Mouse (Mus musculus) splenic B cell, adult 2 months (primary cell): ENCODE results near the gene Npas2.

Source experiments
- DNase-seq: peaks from one replicate; pipeline ENCODE4 v3.0.0-alpha.2; 2011; ENCODE audit warnings: low read depth, low spot score
- H3K27me3 ChIP-seq: 2 replicates; pipeline ENCODE4 v1.6.1; 2012; ENCODE audit warnings: mild to moderate bottlenecking, low read length, moderate library complexity, mixed read lengths; ENCODE audit not compliant: control insufficient read depth, poor library complexity, insufficient read depth, severe bottlenecking
- H3K36me3 ChIP-seq: 2 replicates; pipeline ENCODE4 v1.6.1; 2012; ENCODE audit warnings: mild to moderate bottlenecking, low read length, moderate library complexity, mixed read lengths; ENCODE audit not compliant: control insufficient read depth, poor library complexity, insufficient read depth, severe bottlenecking

Npas2 gene

GRCm38 (mm10) chr1:39349001-39349400 is 155.5 kb downstream of the Npas2 start:
- Histone ChIP-seq H3K36me3 (no peaks in the 10 kb centered on the region), H3K27me3 (no peaks in the 10 kb centered on the region)
- DNase-seq, result no peak

- DNase-seq, result no peak
- no peaks in the 10 kb centered on the region for H3K27me3 ChIP-seq
- no peaks in the 10 kb centered on the region for H3K36me3 ChIP-seq
Measured at GRCm38 (mm10) chr1:39349427-39349826, 155.9 kb downstream of the Npas2 start.

- H3K27me3 ChIP-seq, result peaks cover 3% of the 10 kb centered on the region; the same call in 1 of the 2 replicates
- DNase-seq, result no peak
Measured at GRCm38 (mm10) chr1:39361754-39362514, 168.4 kb downstream of the Npas2 start.

GRCm38 (mm10) chr1:39362515-39362893 is 169.0 kb downstream of the Npas2 start:
- no peak for DNase-seq
- H3K36me3 ChIP-seq, result no peaks in the 10 kb centered on the region
- peaks cover 2% of the 10 kb centered on the region; the same call in 1 of the 2 replicates for H3K27me3 ChIP-seq

More at GRCm38 (mm10) chr1:39361754-39362514, 168.4 kb downstream of the Npas2 start:
- no peaks in the 10 kb centered on the region for H3K36me3 ChIP-seq

GRCm38 (mm10) chr1:39365562-39365961 is 172.0 kb downstream of the Npas2 start:
- peaks cover 3% of the 10 kb centered on the region; the same call in 1 of the 2 replicates for H3K36me3 ChIP-seq
- DNase-seq, result no peak
- peaks cover 2% of the 10 kb centered on the region; the same call in 1 of the 2 replicates for H3K27me3 ChIP-seq

GRCm38 (mm10) chr1:39367045-39367444 is 173.5 kb downstream of the Npas2 start:
- no peak for DNase-seq
- peaks cover 6% of the 10 kb centered on the region; the same call in 1 of the 2 replicates for H3K36me3 ChIP-seq
- peaks cover 2% of the 10 kb centered on the region; the same call in 1 of the 2 replicates for H3K27me3 ChIP-seq

- peaks cover 7% of the 10 kb centered on the region; the same call in 1 of the 2 replicates for H3K36me3 ChIP-seq
- H3K27me3 ChIP-seq, result peaks cover 2% of the 10 kb centered on the region; the same call in 1 of the 2 replicates
- peak; percentile 96 for DNase-seq
Measured at GRCm38 (mm10) chr1:39367601-39368266, 174.2 kb downstream of the Npas2 start, which contains the start of gene Rpl31. Rpl31 (plus strand) TSS chr1:39367842.

- H3K36me3 ChIP-seq, result peaks cover 7% of the 10 kb centered on the region; the same call in 1 of the 2 replicates
- peak; percentile 32 for DNase-seq
- peaks cover 2% of the 10 kb centered on the region; the same call in 1 of the 2 replicates for H3K27me3 ChIP-seq
Measured at GRCm38 (mm10) chr1:39368267-39368841, 174.8 kb downstream of the Npas2 start.

GRCm38 (mm10) chr1:39370431-39370830 is 176.9 kb downstream of the Npas2 start:
- peaks cover 2% of the 10 kb centered on the region; the same call in 1 of the 2 replicates for H3K27me3 ChIP-seq

GRCm38 (mm10) chr1:39372220-39372843 is 178.8 kb downstream of the Npas2 start:
- no peak for DNase-seq
- H3K36me3 ChIP-seq, result peaks cover 7% of the 10 kb centered on the region

More at GRCm38 (mm10) chr1:39370431-39370830, 176.9 kb downstream of the Npas2 start:
- peaks cover 7% of the 10 kb centered on the region for H3K36me3 ChIP-seq
- no peak for DNase-seq

GRCm38 (mm10) chr1:39373378-39373777 is 179.8 kb downstream of the Npas2 start:
- Histone ChIP-seq H3K27me3 (no peaks in the 10 kb centered on the region), H3K36me3 (peaks cover 7% of the 10 kb centered on the region)
- no peak for DNase-seq

More at GRCm38 (mm10) chr1:39372220-39372843, 178.8 kb downstream of the Npas2 start:
- no peaks in the 10 kb centered on the region for H3K27me3 ChIP-seq

- no peak for DNase-seq
- H3K27me3 ChIP-seq, result no peaks in the 10 kb centered on the region
- H3K36me3 ChIP-seq, result peaks cover 7% of the 10 kb centered on the region
Measured at GRCm38 (mm10) chr1:39374231-39374809, 180.8 kb downstream of the Npas2 start.

GRCm38 (mm10) chr1:39376121-39376520 is 182.6 kb downstream of the Npas2 start:
- Histone ChIP-seq H3K36me3 (peaks cover 3% of the 10 kb centered on the region), H3K27me3 (no peaks in the 10 kb centered on the region)
- no peak for DNase-seq

- DNase-seq, result no peak
- H3K27me3 ChIP-seq, result no peaks in the 10 kb centered on the region
- H3K36me3 ChIP-seq, result peaks cover 1% of the 10 kb centered on the region
Measured at GRCm38 (mm10) chr1:39376726-39377240, 183.3 kb downstream of the Npas2 start.
